Mouse (Mus musculus) heart, embryonic 14.5 days (tissue): Measurements from ENCODE around the gene Gzmm. TPM values are rescaled to one million over a fixed set of nuclear protein-coding genes. Genes with fewer than 3 reads are reported as not detected.
"Not testable (repeated sequence)": the region's sequence is repeated elsewhere in the genome, so short reads cannot be mapped to it uniquely, and the experiment has no call there.

Experiments used
- ATAC-seq: fragments of 200-750 bp; cut with Nextera tagmentation; 2 replicates; pipeline ENCODE4 v1.8.0; 2017; ENCODE audit warnings: low read depth, moderate TSS enrichment; ENCODE audit not compliant: insufficient number of reproducible peaks, insufficient read depth, low FRiP score
- H3K27ac ChIP-seq, 2 experiments: fragments of 200-500 bp in 1 of 2; fragments of 300-500 bp in 1 of 2; sonication (generic) in 1 of 2; replicated peaks in 1 of 2; 2 replicates each; pipeline ENCODE4 v1.5.1; 2012 to 2014; ENCODE audit warnings: low read depth in 2 of 2, low read length in 2 of 2, control low read depth in 1 of 2, mild to moderate bottlenecking in 1 of 2, mixed read lengths in 1 of 2; ENCODE audit not compliant: control insufficient read depth in 1 of 2, insufficient read depth in 1 of 2
- H3K27me3 ChIP-seq: fragments of 300-500 bp; sonication (generic); 2 replicates; pipeline ENCODE4 v1.6.1; 2014; ENCODE audit warnings: mild to moderate bottlenecking, low read length, control low read depth; ENCODE audit not compliant: control insufficient read depth, insufficient read depth
- H3K36me3 ChIP-seq: fragments of 300-500 bp; sonication (generic); 2 replicates; pipeline ENCODE4 v1.6.1; 2014; ENCODE audit warnings: mild to moderate bottlenecking, control low read depth, low read length, mixed read lengths; ENCODE audit not compliant: control insufficient read depth, insufficient read depth
- H3K4me1 ChIP-seq, 2 experiments: fragments of 200-500 bp in 1 of 2; fragments of 300-500 bp in 1 of 2; sonication (generic) in 1 of 2; 2 replicates each; pipeline ENCODE4 v1.6.1; 2012 to 2014; ENCODE audit warnings: low read length in 2 of 2, control low read depth in 1 of 2, mixed read lengths in 1 of 2; ENCODE audit not compliant: control insufficient read depth in 2 of 2, insufficient read depth in 2 of 2
- H3K4me2 ChIP-seq: fragments of 300-500 bp; sonication (generic); 2 replicates; pipeline ENCODE4 v1.6.1; 2014; ENCODE audit warnings: mild to moderate bottlenecking, low read length
- H3K4me3 ChIP-seq, 2 experiments: fragments of 200-500 bp in 1 of 2; fragments of 300-500 bp in 1 of 2; sonication (generic) in 1 of 2; 2 replicates each; pipeline ENCODE4 v1.5.1; 2012 to 2014; ENCODE audit warnings: low read length in 2 of 2, mild to moderate bottlenecking in 2 of 2, control low read depth in 1 of 2, low read depth in 1 of 2, moderate library complexity in 1 of 2; ENCODE audit not compliant: control insufficient read depth in 1 of 2, insufficient read depth in 1 of 2
- H3K9ac ChIP-seq: fragments of 300-500 bp; sonication (generic); 2 replicates; pipeline ENCODE4 v1.6.1; 2014; ENCODE audit warnings: mild to moderate bottlenecking, low read length
- H3K9me3 ChIP-seq: fragments of 300-500 bp; sonication (generic); 2 replicates; pipeline ENCODE4 v1.6.1; 2016; ENCODE audit warnings: low read length, control low read depth; ENCODE audit not compliant: control insufficient read depth
- WGBS: fragments of 180-500 bp; shearing (Covaris S2); extraction: QIAGEN DNeasy Blood & Tissue Kit; methylation state at CpG from one replicate; pipeline ENCODE4 v1.1.7; 2014; 5-methylcytosine and 5-hydroxymethylcytosine counted together
- polyA plus RNA-seq: library from polyadenylated mRNA; unstranded; fragments of >200 nt; fragmentation: Nextera tagmentation; extraction: Ambion mirVana; gene quantifications from 2 replicates; pipeline ENCODE4 v1.2.1, GENCODE M21; 2014

Gene Gzmm
- polyA plus RNA-seq, 1 experiment from 2014 or later, result 0.77 TPM

DNA sequence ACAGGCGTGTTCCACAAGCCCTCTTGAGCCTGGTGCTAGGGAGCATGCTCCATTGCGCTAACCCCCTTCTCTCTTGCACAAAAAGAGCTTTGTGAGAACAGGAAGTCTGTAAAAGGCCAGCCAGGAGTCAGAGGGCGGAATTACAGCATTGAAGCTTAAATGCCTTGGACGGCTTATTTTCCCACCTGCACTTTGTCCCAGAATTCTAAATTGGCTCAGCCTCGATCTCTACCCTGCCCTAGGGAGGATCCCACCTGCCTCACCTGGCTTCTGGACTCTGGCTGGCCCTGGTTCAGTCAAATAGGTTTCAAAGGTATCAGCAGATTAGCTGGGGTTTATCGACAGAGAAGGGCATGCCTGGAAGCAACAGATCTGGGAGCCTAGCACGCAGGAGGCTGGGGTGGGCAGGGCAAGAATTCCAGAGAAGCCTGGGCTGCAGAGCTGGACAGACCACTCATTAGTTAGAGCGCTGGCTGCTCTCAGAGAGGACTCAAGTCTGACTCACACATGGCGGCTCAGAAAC is 7.4 kb downstream of the Gzmm start:
- peaks cover 21 to 33% of the 10 kb centered on the region in 2 experiments for H3K4me1 ChIP-seq
- H3K4me2 ChIP-seq, result peak overlapping the region; percentile 3; the same call in 1 of the 2 replicates
- H3K4me3 ChIP-seq, result no peak overlapping the region
- H3K27me3 ChIP-seq, result no peaks in the 10 kb centered on the region
- H3K9ac ChIP-seq, result peak overlapping the region; percentile 5; the same call in 1 of the 2 replicates
- 0 out of 2 replicates have a peak, but pooled peaks cover 5% of the 10 kb centered on the region for H3K9me3 ChIP-seq
- peak; percentile 15; the same call in 1 of the 2 replicates for ATAC-seq
- H3K27ac ChIP-seq, result peak overlapping the region; percentile 81 to 83
- no peaks in the 10 kb centered on the region for H3K36me3 ChIP-seq
- WGBS, result 30% methylated on average over 9 of the region's 9 CpGs

DNA sequence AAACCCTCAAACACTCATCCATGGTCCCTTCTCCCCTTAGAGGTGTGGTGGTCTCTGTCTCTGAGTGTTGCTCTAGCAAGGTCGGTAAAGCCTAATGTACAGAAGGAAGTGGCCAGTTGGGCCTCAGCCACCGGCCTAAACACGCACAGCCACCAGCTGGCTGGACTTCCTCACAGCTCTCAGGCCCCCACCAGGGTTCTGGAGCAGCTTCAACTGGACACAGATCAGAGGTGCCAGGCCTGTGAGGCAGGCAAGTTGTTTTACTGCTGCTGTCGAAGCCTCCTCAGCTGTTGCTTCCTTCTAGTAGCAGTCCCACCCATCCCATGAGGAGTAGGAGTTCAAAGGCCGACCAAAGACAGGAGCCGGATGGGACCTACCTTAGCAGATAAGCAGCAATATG is 9.1 kb downstream of the Gzmm start:
- Histone ChIP-seq H3K27ac (no peak overlapping the region), H3K27me3 (no peaks in the 10 kb centered on the region), H3K4me2 (no peak overlapping the region), H3K4me1 (peaks cover 28 to 41% of the 10 kb centered on the region in 2 experiments), H3K9ac (no peak overlapping the region), H3K9me3 (no peaks in the 10 kb centered on the region), H3K4me3 (no peak overlapping the region), H3K36me3 (no peaks in the 10 kb centered on the region)
- ATAC-seq, result no peak
- WGBS, result 74% methylated on average over 6 of the region's 6 CpGs

DNA sequence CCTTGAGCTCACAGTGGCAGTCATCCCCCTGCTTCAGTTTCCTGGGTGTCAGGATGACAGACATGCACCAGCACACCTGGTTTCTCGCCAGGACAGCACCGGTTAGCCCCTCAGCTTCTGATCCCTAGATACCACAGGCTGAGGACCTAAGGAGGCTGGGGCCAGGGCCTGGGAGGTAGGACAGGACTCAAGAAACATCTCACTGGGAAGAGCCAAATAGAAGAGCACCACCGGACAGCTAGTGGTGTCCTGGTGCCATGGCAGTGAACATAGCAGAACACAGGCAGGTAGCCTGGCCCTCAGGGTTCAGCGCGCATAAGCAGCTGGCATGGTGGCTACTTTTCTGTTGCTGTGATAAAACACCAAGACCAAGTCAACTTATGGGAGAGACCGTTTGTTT is 9.6 kb downstream of the Gzmm start:
- H3K27ac ChIP-seq, result no peak overlapping the region
- H3K9ac ChIP-seq, result no peak overlapping the region
- 93% methylated on average over 6 of the region's 6 CpGs for WGBS
- no peak for ATAC-seq
- peaks cover 28 to 41% of the 10 kb centered on the region in 2 experiments for H3K4me1 ChIP-seq
- no peak overlapping the region for H3K4me3 ChIP-seq
- no peak overlapping the region for H3K4me2 ChIP-seq
- no peaks in the 10 kb centered on the region for H3K36me3 ChIP-seq
- no peaks in the 10 kb centered on the region for H3K27me3 ChIP-seq
- H3K9me3 ChIP-seq, result no peaks in the 10 kb centered on the region

DNA sequence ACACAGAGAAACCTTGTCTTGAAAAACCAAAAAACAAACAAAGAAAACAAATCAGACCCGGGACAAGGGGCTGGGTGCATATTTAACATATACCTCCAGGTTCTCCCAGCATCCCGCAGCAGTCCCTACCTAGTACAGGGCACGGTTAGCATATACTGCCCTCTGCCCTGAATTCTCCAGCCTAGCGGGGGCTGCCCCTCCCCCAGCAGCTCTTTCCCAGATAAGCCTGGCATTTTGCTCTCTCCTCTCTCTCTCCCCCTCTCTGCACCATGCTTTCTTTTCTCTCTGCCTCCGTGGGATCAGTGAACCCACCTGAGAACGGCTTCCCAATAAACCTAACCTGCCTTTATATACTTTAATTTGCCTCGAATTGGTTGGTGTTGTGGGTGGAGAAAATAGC is 11.9 kb downstream of the Gzmm start:
- 23% methylated on average over 7 of the region's 7 CpGs for WGBS
- Histone ChIP-seq H3K4me3 (no peak overlapping the region), H3K4me2 (peak overlapping the region; percentile 41), H3K27ac (peak overlapping the region; percentile 47 to 86), H3K27me3 (no peaks in the 10 kb centered on the region), H3K9ac (0 out of 2 replicates have a peak overlapping the region, but pooled peaks have one; percentile 56), H3K36me3 (no peaks in the 10 kb centered on the region), H3K4me1 (peaks cover 29 to 34% of the 10 kb centered on the region in 2 experiments), H3K9me3 (no peaks in the 10 kb centered on the region)
- ATAC-seq, result no peak

DNA sequence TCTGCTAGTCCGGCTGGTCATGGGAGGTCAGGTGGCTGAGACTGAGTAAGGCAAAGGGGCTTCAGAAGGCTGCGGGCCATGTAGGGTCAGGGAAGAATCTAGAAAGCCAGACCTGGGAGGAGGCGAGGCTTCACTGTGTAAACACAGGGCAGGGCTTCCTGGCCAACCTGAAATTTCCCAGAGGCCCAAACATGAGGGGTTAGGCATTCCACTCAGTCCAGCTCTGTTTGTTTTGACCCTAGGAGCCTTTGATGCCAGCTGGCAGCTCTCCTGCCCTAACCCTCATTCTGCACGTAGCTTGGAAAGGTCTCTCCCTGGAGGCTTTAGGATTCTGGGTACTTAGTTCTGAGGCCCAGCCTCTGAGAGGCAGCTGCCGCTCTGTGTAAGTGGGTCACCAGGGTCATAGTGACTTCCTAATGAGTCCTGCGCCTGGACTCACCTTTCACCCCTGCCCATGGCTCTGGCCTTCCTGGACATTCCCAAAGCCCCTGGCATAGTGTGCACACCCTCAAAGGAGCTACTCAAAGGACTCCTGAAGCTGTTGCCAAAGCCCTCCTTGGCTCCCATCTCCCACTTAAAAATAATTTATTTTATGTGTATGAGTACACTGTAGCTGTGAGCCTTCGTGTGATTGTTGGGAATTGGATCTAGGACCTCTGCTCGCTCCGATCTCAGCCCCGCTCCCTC is 12.8 kb downstream of the Gzmm start:
- WGBS, result 49% methylated on average over 10 of the region's 10 CpGs
- H3K9ac ChIP-seq, result peak overlapping the region; percentile 56; the same call in 1 of the 2 replicates
- H3K4me1 ChIP-seq, result peaks cover 29 to 34% of the 10 kb centered on the region in 2 experiments
- peak overlapping the region; percentile 47 to 86 for H3K27ac ChIP-seq
- H3K9me3 ChIP-seq, result no peaks in the 10 kb centered on the region
- H3K4me2 ChIP-seq, result peak overlapping the region; percentile 41; the same call in 1 of the 2 replicates
- peaks cover 6% of the 10 kb centered on the region for H3K36me3 ChIP-seq
- no peak for ATAC-seq
- H3K27me3 ChIP-seq, result no peaks in the 10 kb centered on the region
- H3K4me3 ChIP-seq, result no peak overlapping the region

DNA sequence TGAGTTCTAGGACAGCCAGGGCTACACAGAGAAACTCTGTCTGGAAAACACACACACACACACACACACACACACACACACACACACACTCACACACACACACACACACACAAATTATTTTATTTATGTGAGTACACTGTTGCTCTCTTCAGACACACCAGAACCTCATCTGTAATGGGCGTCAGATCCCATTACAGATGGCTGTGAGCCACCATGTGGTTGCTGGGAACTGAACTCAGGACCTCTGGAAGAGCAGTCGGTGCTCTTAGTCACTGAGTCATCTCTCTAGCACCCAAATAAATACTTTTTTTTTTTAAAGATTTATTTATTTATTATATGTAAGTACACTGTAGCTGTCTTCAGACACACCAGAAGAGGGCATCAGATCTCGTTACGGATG is 14.2 kb downstream of the Gzmm start:
- H3K9ac ChIP-seq, ATAC-seq, H3K4me2 ChIP-seq, H3K27ac ChIP-seq, H3K4me3 ChIP-seq, H3K9me3 ChIP-seq, H3K27me3 ChIP-seq: not testable (repeated sequence)
- Histone ChIP-seq H3K36me3 (peaks cover 20% of the 10 kb centered on the region), H3K4me1 (peaks cover 38 to 46% of the 10 kb centered on the region in 2 experiments)
- WGBS, result 90% methylated on average over 3 of the region's 4 CpGs

DNA sequence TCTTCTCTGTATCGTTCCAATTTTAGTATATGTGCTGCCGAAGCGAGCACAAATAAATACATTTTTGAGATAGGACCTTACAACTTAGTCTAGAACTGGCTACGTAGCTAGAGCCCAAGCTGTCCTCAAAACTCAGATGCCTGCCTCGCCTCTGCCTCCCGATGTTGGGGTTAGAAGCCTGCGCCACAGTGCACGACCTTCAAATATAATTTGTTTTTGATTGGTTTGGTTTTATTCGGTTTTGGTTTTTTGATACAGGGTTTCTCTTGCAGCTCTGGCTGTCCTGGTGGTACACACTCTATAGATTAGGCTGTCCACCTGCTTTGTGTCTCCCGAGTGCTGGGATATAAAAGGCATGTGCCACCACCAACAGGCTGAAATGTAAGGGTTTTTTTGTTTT is 14.7 kb downstream of the Gzmm start:
- Histone ChIP-seq H3K9ac (peak overlapping the region; percentile 35), H3K4me2 (peak overlapping the region; percentile 60), H3K36me3 (peaks cover 25% of the 10 kb centered on the region), H3K4me1 (peaks cover 38 to 52% of the 10 kb centered on the region in 2 experiments), H3K4me3 (peak overlapping the region in 1 of 2 experiments; percentile 89; a peak in 2 of 4 replicates), H3K27me3 (no peaks in the 10 kb centered on the region), H3K27ac (peak overlapping the region; percentile 56 to 91), H3K9me3 (no peaks in the 10 kb centered on the region)
- no peak for ATAC-seq
- WGBS, result 80% methylated on average over 10 of the region's 10 CpGs
